Mouse (Mus musculus): ENCODE results near the gene Filip1. TPM values are rescaled to one million over a fixed set of nuclear protein-coding genes. Genes with fewer than 3 reads are reported as not detected.
A peak's percentile ranks its signal among the peaks of the same experiment; 100 is the strongest.

Filip1 gene
- polyA plus RNA-seq, 1 experiment, result 1.8 TPM

- DNase-seq, result no peak
- Histone ChIP-seq H3K27ac (ENCODE audit: insufficient read depth, low read depth, low read length) (no peak overlapping the region), H3K36me3 (ENCODE audit: control insufficient read depth, insufficient read depth, low read length) (no peaks in the 10 kb centered on the region), H3K4me1 (ENCODE audit: control insufficient read depth, insufficient read depth, low read length) (no peaks in the 10 kb centered on the region), H3K27me3 (replicated peaks; ENCODE audit: control insufficient read depth, insufficient read depth, low read length) (no peaks in the 10 kb centered on the region), H3K4me3 (ENCODE audit: insufficient read depth, low read depth, low read length) (no peak overlapping the region)
- WGBS, result 60% methylated on average over 4 of the region's 4 CpGs
- TF ChIP-seq POLR2A (IDR thresholded peaks at IDR 0.05; ENCODE audit: low read depth, low read length) (no peak), CTCF (conservative IDR thresholded peaks at IDR 0.05; ENCODE audit: insufficient read depth, insufficient read length, low read depth, low read length) (no peak)
These were observed 86.7 kb downstream of the Filip1 start for GRCm38 (mm10) chr9:79925950-79926349.

- TF ChIP-seq POLR2A (IDR thresholded peaks at IDR 0.05; ENCODE audit: low read depth, low read length) (no peak), CTCF (conservative IDR thresholded peaks at IDR 0.05; ENCODE audit: insufficient read depth, insufficient read length, low read depth, low read length) (no peak)
- Histone ChIP-seq H3K36me3 (ENCODE audit: control insufficient read depth, insufficient read depth, low read length) (no peaks in the 10 kb centered on the region), H3K27ac (ENCODE audit: insufficient read depth, low read depth, low read length) (no peak overlapping the region), H3K4me1 (ENCODE audit: control insufficient read depth, insufficient read depth, low read length) (no peaks in the 10 kb centered on the region; the same call in 1 of the 2 replicates), H3K4me3 (ENCODE audit: insufficient read depth, low read depth, low read length) (no peak overlapping the region), H3K27me3 (replicated peaks; ENCODE audit: control insufficient read depth, insufficient read depth, low read length) (no peaks in the 10 kb centered on the region)
- DNase-seq, result no peak
- 43% methylated on average over 3 of the region's 3 CpGs for WGBS
These were observed 89.4 kb downstream of the Filip1 start for GRCm38 (mm10) chr9:79923262-79923661.

GRCm38 (mm10) chr9:79922493-79922760 is 90.2 kb downstream of the Filip1 start:
- TF ChIP-seq CTCF (conservative IDR thresholded peaks at IDR 0.05; ENCODE audit: insufficient read depth, insufficient read length, low read depth, low read length), result no peak
- TF ChIP-seq POLR2A (IDR thresholded peaks at IDR 0.05; ENCODE audit: low read depth, low read length), result no peak
- H3K4me3 ChIP-seq (ENCODE audit: insufficient read depth, low read depth, low read length), result no peak overlapping the region
- H3K27me3 ChIP-seq (replicated peaks; ENCODE audit: control insufficient read depth, insufficient read depth, low read length), result no peaks in the 10 kb centered on the region
- DNase-seq, result no peak
- no peaks in the 10 kb centered on the region for H3K36me3 ChIP-seq (ENCODE audit: control insufficient read depth, insufficient read depth, low read length)
- 76% methylated on average over 6 of the region's 6 CpGs for WGBS
- H3K27ac ChIP-seq (ENCODE audit: insufficient read depth, low read depth, low read length), result no peak overlapping the region
- no peaks in the 10 kb centered on the region; the same call in 1 of the 2 replicates for H3K4me1 ChIP-seq (ENCODE audit: control insufficient read depth, insufficient read depth, low read length)

- 20% methylated on average over 10 of the region's 10 CpGs for WGBS
- Histone ChIP-seq H3K27ac (ENCODE audit: insufficient read depth, low read depth, low read length) (no peak overlapping the region), H3K4me3 (ENCODE audit: insufficient read depth, low read depth, low read length) (no peak overlapping the region), H3K4me1 (ENCODE audit: control insufficient read depth, insufficient read depth, low read length) (no peaks in the 10 kb centered on the region; the same call in 1 of the 2 replicates), H3K27me3 (replicated peaks; ENCODE audit: control insufficient read depth, insufficient read depth, low read length) (no peaks in the 10 kb centered on the region), H3K36me3 (ENCODE audit: control insufficient read depth, insufficient read depth, low read length) (no peaks in the 10 kb centered on the region)
- DNase-seq, result peak; percentile 7
- TF ChIP-seq POLR2A (IDR thresholded peaks at IDR 0.05; ENCODE audit: low read depth, low read length), result no peak
- no peak for TF ChIP-seq CTCF (conservative IDR thresholded peaks at IDR 0.05; ENCODE audit: insufficient read depth, insufficient read length, low read depth, low read length)
These were observed 90.8 kb downstream of the Filip1 start for GRCm38 (mm10) chr9:79921701-79922492.

GRCm38 (mm10) chr9:79920540-79920933 is 92.1 kb downstream of the Filip1 start:
- Histone ChIP-seq H3K27ac (ENCODE audit: insufficient read depth, low read depth, low read length) (no peak overlapping the region), H3K4me1 (ENCODE audit: control insufficient read depth, insufficient read depth, low read length) (no peaks in the 10 kb centered on the region; the same call in 1 of the 2 replicates), H3K27me3 (replicated peaks; ENCODE audit: control insufficient read depth, insufficient read depth, low read length) (no peaks in the 10 kb centered on the region), H3K36me3 (ENCODE audit: control insufficient read depth, insufficient read depth, low read length) (no peaks in the 10 kb centered on the region), H3K4me3 (ENCODE audit: insufficient read depth, low read depth, low read length) (no peak overlapping the region)
- TF ChIP-seq POLR2A (IDR thresholded peaks at IDR 0.05; ENCODE audit: low read depth, low read length) (no peak), CTCF (conservative IDR thresholded peaks at IDR 0.05; ENCODE audit: insufficient read depth, insufficient read length, low read depth, low read length) (no peak)
- WGBS, result 65% methylated on average over 5 of the region's 5 CpGs
- no peak for DNase-seq

GRCm38 (mm10) chr9:79919750-79920539 is 92.7 kb downstream of the Filip1 start:
- H3K27ac ChIP-seq (ENCODE audit: insufficient read depth, low read depth, low read length), result no peak overlapping the region
- H3K36me3 ChIP-seq (ENCODE audit: control insufficient read depth, insufficient read depth, low read length), result no peaks in the 10 kb centered on the region
- TF ChIP-seq POLR2A (IDR thresholded peaks at IDR 0.05; ENCODE audit: low read depth, low read length), result no peak
- no peak for TF ChIP-seq CTCF (conservative IDR thresholded peaks at IDR 0.05; ENCODE audit: insufficient read depth, insufficient read length, low read depth, low read length)
- no peak overlapping the region for H3K4me3 ChIP-seq (ENCODE audit: insufficient read depth, low read depth, low read length)
- no peaks in the 10 kb centered on the region; the same call in 1 of the 2 replicates for H3K4me1 ChIP-seq (ENCODE audit: control insufficient read depth, insufficient read depth, low read length)
- WGBS, result 45% methylated on average over 9 of the region's 9 CpGs
- no peaks in the 10 kb centered on the region for H3K27me3 ChIP-seq (replicated peaks; ENCODE audit: control insufficient read depth, insufficient read depth, low read length)
- DNase-seq, result no peak

GRCm38 (mm10) chr9:79919303-79919721 is 93.3 kb downstream of the Filip1 start:
- no peaks in the 10 kb centered on the region for H3K27me3 ChIP-seq (replicated peaks; ENCODE audit: control insufficient read depth, insufficient read depth, low read length)
- H3K36me3 ChIP-seq (ENCODE audit: control insufficient read depth, insufficient read depth, low read length), result no peaks in the 10 kb centered on the region
- DNase-seq, result no peak
- H3K4me1 ChIP-seq (ENCODE audit: control insufficient read depth, insufficient read depth, low read length), result no peaks in the 10 kb centered on the region; the same call in 1 of the 2 replicates
- WGBS, result 24% methylated on average over 7 of the region's 7 CpGs
- no peak overlapping the region for H3K27ac ChIP-seq (ENCODE audit: insufficient read depth, low read depth, low read length)
- no peak for TF ChIP-seq CTCF (conservative IDR thresholded peaks at IDR 0.05; ENCODE audit: insufficient read depth, insufficient read length, low read depth, low read length)
- no peak for TF ChIP-seq POLR2A (IDR thresholded peaks at IDR 0.05; ENCODE audit: low read depth, low read length)
- H3K4me3 ChIP-seq (ENCODE audit: insufficient read depth, low read depth, low read length), result no peak overlapping the region

Measured in kidney, adult 2 months (tissue).